Mouse (Mus musculus) kidney, embryonic 14.5 days (tissue): ENCODE results near the gene Olfr73. TPM values are rescaled to one million over a fixed set of nuclear protein-coding genes. Genes with fewer than 3 reads are reported as not detected.
"Not testable (repeated sequence)": the region's sequence is repeated elsewhere in the genome, so short reads cannot be mapped to it uniquely, and the experiment has no call there.

Experiments
- ATAC-seq: fragments of 200-750 bp; cut with Nextera tagmentation; 2 replicates; pipeline ENCODE4 v1.8.0; 2017; ENCODE audit warnings: moderate number of reproducible peaks, mild to moderate bottlenecking, moderate TSS enrichment, moderate library complexity; ENCODE audit not compliant: low FRiP score, low TSS enrichment
- H3K27ac ChIP-seq: fragments of 300-500 bp; sonication (generic); 2 replicates; pipeline ENCODE4 v1.5.1; 2014; ENCODE audit warnings: low read depth, mild to moderate bottlenecking, low read length, moderate library complexity, mixed read lengths
- H3K27me3 ChIP-seq: fragments of 300-500 bp; sonication (generic); 2 replicates; pipeline ENCODE4 v1.6.1; 2014; ENCODE audit warnings: mild to moderate bottlenecking, low read length; ENCODE audit not compliant: control insufficient read depth, insufficient read depth
- H3K36me3 ChIP-seq: fragments of 300-500 bp; sonication (generic); 2 replicates; pipeline ENCODE4 v1.6.1; 2014; ENCODE audit warnings: low read length, mixed read lengths; ENCODE audit not compliant: control insufficient read depth, insufficient read depth
- H3K4me1 ChIP-seq: fragments of 300-500 bp; sonication (generic); 2 replicates; pipeline ENCODE4 v1.6.1; 2014; ENCODE audit warnings: low read length, mixed read lengths; ENCODE audit not compliant: control insufficient read depth, insufficient read depth
- H3K4me2 ChIP-seq: fragments of 300-500 bp; sonication (generic); replicated peaks from 2 replicates; pipeline ENCODE4 v1.6.1; 2014; ENCODE audit warnings: low read depth, mild to moderate bottlenecking, low read length
- H3K4me3 ChIP-seq: fragments of 300-500 bp; sonication (generic); 2 replicates; pipeline ENCODE4 v1.5.1; 2014; ENCODE audit warnings: mild to moderate bottlenecking, low read length
- H3K9ac ChIP-seq: fragments of 300-500 bp; sonication (generic); 2 replicates; pipeline ENCODE4 v1.6.1; 2014; ENCODE audit warnings: low read depth, mild to moderate bottlenecking, low read length, moderate library complexity
- H3K9me3 ChIP-seq: fragments of 300-500 bp; sonication (generic); 2 replicates; pipeline ENCODE4 v1.6.1; 2016; ENCODE audit warnings: low read length; ENCODE audit not compliant: control insufficient read depth
- WGBS: fragments of 180-500 bp; shearing (Covaris S2); extraction: QIAGEN DNeasy Blood & Tissue Kit; methylation state at CpG from one replicate; pipeline ENCODE4 v1.1.7; 2014; 5-methylcytosine and 5-hydroxymethylcytosine counted together
- polyA plus RNA-seq: library from polyadenylated mRNA; unstranded; fragments of >200 nt; fragmentation: Nextera tagmentation; extraction: Ambion mirVana; gene quantifications from 2 replicates; pipeline ENCODE4 v1.2.1, GENCODE M21; 2014

Olfr73 gene
- polyA plus RNA-seq: not detected in 2 replicates

- Histone ChIP-seq H3K36me3 (no peaks in the 10 kb centered on the region), H3K27me3 (no peaks in the 10 kb centered on the region), H3K27ac (no peak within 1 kb of the TSS), H3K9ac (no peak within 1 kb of the TSS), H3K4me1 (no peaks in the 10 kb centered on the region), H3K4me2 (no peak within 1 kb of the TSS), H3K9me3 (no peaks in the 10 kb centered on the region), H3K4me3 (no peak within 1 kb of the TSS)
- ATAC-seq: no peak
Measured at GRCm38 (mm10) chr2:88037599-88037998, at the start of gene Olfr73. Gene Olfr73, minus strand, starts transcription at chr2:88037699.

GRCm38 (mm10) chr2:88071730-88072129, 34.2 kb upstream of the Olfr73 start, which contains the start of gene Olfr1163:
Gene Olfr1163, minus strand, starts transcription at chr2:88071830.
- Histone ChIP-seq H3K9ac (no peak within 1 kb of the TSS), H3K36me3 (no peaks in the 10 kb centered on the region), H3K4me2 (no peak within 1 kb of the TSS), H3K9me3 (no peaks in the 10 kb centered on the region), H3K27me3 (no peaks in the 10 kb centered on the region), H3K4me3 (no peak within 1 kb of the TSS), H3K27ac (no peak within 1 kb of the TSS), H3K4me1 (no peaks in the 10 kb centered on the region)
- ATAC-seq: no peak

- ATAC-seq: no peak
- Histone ChIP-seq H3K27ac (no peak overlapping the region), H3K4me2 (no peak overlapping the region), H3K36me3 (no peaks in the 10 kb centered on the region), H3K9me3 (0 out of 2 replicates have a peak, but pooled peaks cover 2% of the 10 kb centered on the region), H3K4me3 (no peak overlapping the region), H3K4me1 (no peaks in the 10 kb centered on the region), H3K9ac (no peak overlapping the region), H3K27me3 (no peaks in the 10 kb centered on the region)
- 91% methylated on average over 2 of the region's 2 CpGs for WGBS
Measured at GRCm38 (mm10) chr2:88063587-88063986, 26.1 kb upstream of the Olfr73 start.

GRCm38 (mm10) chr2:88051029-88051428, 13.5 kb upstream of the Olfr73 start, which contains the start of gene Olfr1162:
Gene Olfr1162, minus strand, starts transcription at chr2:88051129.
- H3K9ac ChIP-seq: no peak within 1 kb of the TSS
- H3K27me3 ChIP-seq: no peaks in the 10 kb centered on the region
- no peaks in the 10 kb centered on the region for H3K36me3 ChIP-seq
- no peak within 1 kb of the TSS for H3K27ac ChIP-seq
- no peak for ATAC-seq
- H3K4me3 ChIP-seq: no peak within 1 kb of the TSS
- no peaks in the 10 kb centered on the region for H3K4me1 ChIP-seq
- 89% methylated on average over 1 of the region's 1 CpGs for WGBS
- H3K4me2 ChIP-seq: no peak within 1 kb of the TSS
- H3K9me3 ChIP-seq: no peaks in the 10 kb centered on the region

GRCm38 (mm10) chr2:88022474-88022873, 15.0 kb downstream of the Olfr73 start, which contains the start of gene Olfr1161:
Gene Olfr1161, plus strand, starts transcription at chr2:88022774.
- 84% methylated on average over 1 of the region's 1 CpGs for WGBS
- H3K9ac ChIP-seq, H3K27ac ChIP-seq: not testable (repeated sequence)

GRCm38 (mm10) chr2:88007515-88008318, 29.8 kb downstream of the Olfr73 start, which contains the start of gene Olfr1160:
Gene Olfr1160, minus strand, starts transcription at chr2:88008268.
- no peak for ATAC-seq
- H3K9me3 ChIP-seq: no peaks in the 10 kb centered on the region
- no peak within 1 kb of the TSS for H3K4me2 ChIP-seq
- H3K4me1 ChIP-seq: no peaks in the 10 kb centered on the region
- no peaks in the 10 kb centered on the region for H3K36me3 ChIP-seq
- H3K27me3 ChIP-seq: no peaks in the 10 kb centered on the region
- no peak within 1 kb of the TSS for H3K9ac ChIP-seq
- no peak within 1 kb of the TSS for H3K4me3 ChIP-seq
- no peak within 1 kb of the TSS for H3K27ac ChIP-seq

More at GRCm38 (mm10) chr2:88022474-88022873, 15.0 kb downstream of the Olfr73 start, which contains the start of gene Olfr1161:
- H3K27me3 ChIP-seq, H3K9me3 ChIP-seq, ATAC-seq, H3K4me2 ChIP-seq, H3K36me3 ChIP-seq, H3K4me1 ChIP-seq, H3K4me3 ChIP-seq: not testable (repeated sequence)

- H3K4me3 ChIP-seq: no peak within 1 kb of the TSS
- H3K9me3 ChIP-seq: no peaks in the 10 kb centered on the region
- H3K36me3 ChIP-seq: no peaks in the 10 kb centered on the region
- no peaks in the 10 kb centered on the region for H3K27me3 ChIP-seq
- ATAC-seq: no peak
- H3K27ac ChIP-seq: no peak within 1 kb of the TSS
- no peak within 1 kb of the TSS for H3K9ac ChIP-seq
- no peak within 1 kb of the TSS for H3K4me2 ChIP-seq
- H3K4me1 ChIP-seq: no peaks in the 10 kb centered on the region
Measured at GRCm38 (mm10) chr2:87989813-87990212, 47.7 kb downstream of the Olfr73 start, which contains the start of gene Olfr1158. Gene Olfr1158, plus strand, starts transcription at chr2:87990113.

Other genes starting within 250 kb of the Olfr73 start
- gene Olfr1143, start 237.1 kb downstream of the Olfr73 start, polyA plus RNA-seq: not detected in 2 replicates
- not detected in 2 replicates for gene Olfr1145, start 227.9 kb downstream of the Olfr73 start, polyA plus RNA-seq
- not detected in 2 replicates for gene Olfr1148, start 207.2 kb downstream of the Olfr73 start, polyA plus RNA-seq
- gene Olfr1150-ps1, start 193.7 kb downstream of the Olfr73 start, polyA plus RNA-seq: not detected in 2 replicates
- gene Olfr1151, start 181.8 kb downstream of the Olfr73 start, polyA plus RNA-seq: not detected in 2 replicates
- not detected in 2 replicates for gene Olfr1152, start 171.2 kb downstream of the Olfr73 start, polyA plus RNA-seq
- gene Olfr1153, start 142.7 kb downstream of the Olfr73 start, polyA plus RNA-seq: not detected in 2 replicates
- not detected in 2 replicates for gene Olfr1154, start 132.5 kb downstream of the Olfr73 start, polyA plus RNA-seq
- not detected in 2 replicates for gene Olfr1155, start 92.6 kb downstream of the Olfr73 start, polyA plus RNA-seq
- gene Olfr1156, start 84.6 kb downstream of the Olfr73 start, polyA plus RNA-seq: not detected in 2 replicates
- not detected in 2 replicates for gene Olfr1157, start 69.4 kb downstream of the Olfr73 start, polyA plus RNA-seq
- gene Olfr74, start 63.0 kb downstream of the Olfr73 start, polyA plus RNA-seq: not detected in 2 replicates
- not detected in 2 replicates for gene Olfr1158, start 47.6 kb downstream of the Olfr73 start, polyA plus RNA-seq
- gene Olfr1160, start 29.4 kb downstream of the Olfr73 start, polyA plus RNA-seq: not detected in 2 replicates
- not detected in 2 replicates for gene Olfr1161, start 14.9 kb downstream of the Olfr73 start, polyA plus RNA-seq
- gene Olfr1162, start 13.4 kb upstream of the Olfr73 start, polyA plus RNA-seq: not detected in 2 replicates
- gene Olfr1163, start 34.1 kb upstream of the Olfr73 start, polyA plus RNA-seq: not detected in 2 replicates
- not detected in 2 replicates for gene Olfr1164, start 56.3 kb upstream of the Olfr73 start, polyA plus RNA-seq
- gene Olfr1166, start 90.6 kb upstream of the Olfr73 start, polyA plus RNA-seq: not detected in 2 replicates
- not detected in 2 replicates for gene Olfr1167, start 117.5 kb upstream of the Olfr73 start, polyA plus RNA-seq
- gene Olfr1168, start 144.2 kb upstream of the Olfr73 start, polyA plus RNA-seq: not detected in 2 replicates
- gene Olfr1170, start 190.6 kb upstream of the Olfr73 start, polyA plus RNA-seq: not detected in 2 replicates
- not detected in 2 replicates for gene Olfr1173, start 242.2 kb upstream of the Olfr73 start, polyA plus RNA-seq